Comparison of ENCODE assay signal across 8 mouse cellular contexts in the genomic region with DNA sequence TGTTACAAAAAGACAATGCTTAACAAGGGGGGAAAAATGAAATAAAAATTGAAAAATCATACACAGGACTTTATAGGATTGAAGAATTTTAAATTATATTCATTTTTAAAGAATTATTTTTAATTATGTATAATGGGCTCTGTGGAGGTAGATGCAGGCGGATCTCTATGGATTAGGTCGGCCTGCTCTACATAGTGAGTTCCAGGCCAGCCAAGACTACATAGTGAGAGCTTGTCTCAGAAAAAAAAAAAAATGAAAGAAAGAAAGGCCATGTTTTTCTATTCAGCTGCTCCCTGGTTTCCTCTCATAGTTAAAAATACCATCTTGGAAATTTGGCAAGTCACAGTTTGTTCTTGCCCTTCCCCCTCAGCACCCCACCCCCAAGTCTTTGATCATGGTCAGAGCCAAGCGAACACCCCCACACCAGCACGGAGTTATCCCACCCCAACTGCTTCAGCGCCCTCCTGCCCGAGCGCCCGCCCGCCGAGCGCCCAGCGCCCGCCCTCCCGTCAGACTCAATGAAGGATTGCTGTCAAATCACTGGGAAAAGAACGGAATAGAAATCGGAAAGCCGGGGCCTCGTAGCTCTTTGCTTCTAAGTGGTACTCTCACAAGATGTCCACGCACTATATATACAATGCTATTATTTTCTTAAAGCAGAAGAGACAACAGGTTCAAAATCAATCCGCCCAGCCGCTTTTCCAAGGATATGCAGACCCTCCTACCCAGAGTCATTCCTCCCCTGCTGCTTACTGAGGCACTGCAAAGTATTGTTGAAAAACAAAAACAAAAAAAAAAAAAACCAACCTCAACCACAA. TPM values are rescaled to one million over a fixed set of nuclear protein-coding genes. Genes with fewer than 3 reads are reported as not detected.
A peak's percentile ranks its signal among the peaks of the same experiment; 100 is the strongest.
DNase-seq lines count a peak whose midpoint lies in the region; ATAC-seq and TF ChIP-seq lines count a peak whose summit lies in the region.

No protein-coding gene starts in this region.

- H3K4me2 ChIP-seq in forebrain, embryonic 11.5 days (ENCODE audit: low read depth, low read length, severe bottlenecking), result peak overlapping the region; percentile 43
- peak overlapping the region; percentile 62 for H3K4me2 ChIP-seq in heart, embryonic 16.5 days (ENCODE audit: low read depth, low read length)
- H3K4me2 ChIP-seq in liver, embryonic 16.5 days (ENCODE audit: low read depth, low read length), result peak overlapping the region; percentile 33
- H3K4me2 ChIP-seq in neural tube, embryonic 15.5 days, result peak overlapping the region; percentile 56

- peaks cover 6% of the 10 kb centered on the region; the same call in 1 of the 2 replicates for H3K4me1 ChIP-seq in forebrain, embryonic 11.5 days (replicated peaks; ENCODE audit: control insufficient read depth, insufficient read depth, low read length)
- H3K4me1 ChIP-seq in heart, embryonic 16.5 days (ENCODE audit: control insufficient read depth, insufficient read depth, low read length), result peaks cover 16% of the 10 kb centered on the region
- H3K4me1 ChIP-seq in liver, embryonic 16.5 days (ENCODE audit: control insufficient read depth, low read depth, low read length), result peaks cover 3% of the 10 kb centered on the region; the same call in 1 of the 2 replicates
- peaks cover 28% of the 10 kb centered on the region for H3K4me1 ChIP-seq in neural tube, embryonic 15.5 days

- DNase-seq in brain, embryonic 14.5 days (ENCODE audit: low read depth), result peak; percentile 78
- DNase-seq in forebrain, embryonic 11.5 days (ENCODE audit: low spot score), result peak; percentile 67
- DNase-seq in kidney, postnatal 25 days, result peak; percentile 42 to 62
- DNase-seq in spleen, adult 18-20 months, result no peak

- no peaks in the 10 kb centered on the region for H3K9me3 ChIP-seq in forebrain, embryonic 11.5 days (ENCODE audit: control insufficient read depth, low read length)
- peaks cover 6% of the 10 kb centered on the region; the same call in 1 of the 2 replicates for H3K9me3 ChIP-seq in heart, embryonic 16.5 days (replicated peaks; ENCODE audit: control insufficient read depth, low read length)
- no peaks in the 10 kb centered on the region for H3K9me3 ChIP-seq in liver, embryonic 16.5 days (replicated peaks; ENCODE audit: control insufficient read depth, low read length)
- no peaks in the 10 kb centered on the region for H3K9me3 ChIP-seq in neural tube, embryonic 15.5 days (replicated peaks)

- no peaks in the 10 kb centered on the region for H3K36me3 ChIP-seq in forebrain, embryonic 11.5 days (ENCODE audit: control insufficient read depth, insufficient read depth, low read length)
- H3K36me3 ChIP-seq in heart, embryonic 16.5 days (ENCODE audit: control insufficient read depth, insufficient read depth), result no peaks in the 10 kb centered on the region
- H3K36me3 ChIP-seq in liver, embryonic 16.5 days (ENCODE audit: control insufficient read depth, insufficient read depth), result no peaks in the 10 kb centered on the region
- no peaks in the 10 kb centered on the region for H3K36me3 ChIP-seq in neural tube, embryonic 15.5 days

- no peaks in the 10 kb centered on the region for H3K27me3 ChIP-seq in forebrain, embryonic 11.5 days (ENCODE audit: control insufficient read depth, insufficient read depth, low read length)
- H3K27me3 ChIP-seq in heart, embryonic 16.5 days (ENCODE audit: control insufficient read depth, insufficient read depth, low read length), result no peaks in the 10 kb centered on the region
- no peaks in the 10 kb centered on the region for H3K27me3 ChIP-seq in liver, embryonic 16.5 days (ENCODE audit: control insufficient read depth, insufficient read depth, low read depth, low read length)
- H3K27me3 ChIP-seq in neural tube, embryonic 15.5 days (replicated peaks), result no peaks in the 10 kb centered on the region

- H3K4me3 ChIP-seq in forebrain, embryonic 11.5 days (ENCODE audit: low read depth, low read length), result peak overlapping the region; percentile 11
- H3K4me3 ChIP-seq in heart, embryonic 16.5 days (ENCODE audit: low read length), result peak overlapping the region; percentile 38
- H3K4me3 ChIP-seq in liver, embryonic 16.5 days (ENCODE audit: low read depth, low read length), result 0 out of 2 replicates have a peak overlapping the region, but pooled peaks have one; percentile 25
- peak overlapping the region; percentile 28 for H3K4me3 ChIP-seq in neural tube, embryonic 15.5 days (replicated peaks)

- 4% methylated on average over 21 of the region's 21 CpGs for WGBS in forebrain, embryonic 11.5 days
- 18% methylated on average over 21 of the region's 21 CpGs for WGBS in heart, embryonic 16.5 days
- 26% methylated on average over 21 of the region's 21 CpGs for WGBS in liver, embryonic 16.5 days (ENCODE audit: insufficient replicate concordance)
- WGBS in neural tube, embryonic 15.5 days, result 3% methylated on average over 21 of the region's 21 CpGs

- no peak; the same call in 1 of the 2 replicates for ATAC-seq in forebrain, embryonic 11.5 days (replicated peaks; ENCODE audit: low FRiP score)
- ATAC-seq in heart, embryonic 16.5 days (replicated peaks; ENCODE audit: extremely low read depth, insufficient read depth, low FRiP score), result no peak; the same call in 1 of the 2 replicates
- ATAC-seq in liver, embryonic 16.5 days (ENCODE audit: low read depth), result no peak
- ATAC-seq in neural tube, embryonic 15.5 days (ENCODE audit: low FRiP score), result no peak; the same call in 1 of the 2 replicates
- ATAC-seq in megakaryocyte, adult 5-6 weeks (ENCODE audit: poor library complexity, severe bottlenecking), result no peak

- TF ChIP-seq POLR2A in brain, embryonic 14.5 days (IDR thresholded peaks at IDR 0.05; ENCODE audit: borderline replicate concordance, extremely low read depth, insufficient read depth, insufficient read length, poor library complexity, severe bottlenecking), result no peak

- TF ChIP-seq CTCF in brain, embryonic 14.5 days (IDR thresholded peaks at IDR 0.05; ENCODE audit: borderline replicate concordance, extremely low read depth, insufficient read depth, insufficient read length), result no peak

- peak overlapping the region; percentile 16; the same call in 1 of the 2 replicates for H3K9ac ChIP-seq in forebrain, embryonic 11.5 days (ENCODE audit: low read length)
- peak overlapping the region; percentile 56 for H3K9ac ChIP-seq in heart, embryonic 16.5 days (ENCODE audit: low read length)
- H3K9ac ChIP-seq in liver, embryonic 16.5 days (ENCODE audit: low read depth, low read length), result no peak overlapping the region
- H3K9ac ChIP-seq in neural tube, embryonic 15.5 days (replicated peaks), result no peak overlapping the region

- H3K27ac ChIP-seq in forebrain, embryonic 11.5 days (ENCODE audit: low read depth, low read length), result peak overlapping the region; percentile 48
- H3K27ac ChIP-seq in heart, embryonic 16.5 days (ENCODE audit: low read length), result peak overlapping the region; percentile 12; the same call in 1 of the 2 replicates
- no peak overlapping the region for H3K27ac ChIP-seq in liver, embryonic 16.5 days (ENCODE audit: low read length)
- H3K27ac ChIP-seq in neural tube, embryonic 15.5 days (replicated peaks), result peak overlapping the region; percentile 85

RNA-seq across cellular contexts. Expression of gene Inpp5f, which starts 18.8 kb away (rescaled TPM):
- polyA plus RNA-seq in brain, embryonic 14.5 days (2012; rRNA removed), result 124 and 191 TPM in 2 replicates
- polyA plus RNA-seq in forebrain, embryonic 11.5 days (2014; fragmentation: Nextera tagmentation; extraction: Ambion mirVana), result 97.4 and 98.4 TPM in 2 replicates
- polyA plus RNA-seq in heart, embryonic 16.5 days (2015; fragmentation: Nextera tagmentation; extraction: Ambion mirVana), result 10.0 and 10.3 TPM in 2 replicates
- polyA plus RNA-seq in liver, embryonic 16.5 days (2015; fragmentation: Nextera tagmentation; extraction: Ambion mirVana), result 5.9 and 6.5 TPM in 2 replicates
- polyA plus RNA-seq in neural tube, embryonic 15.5 days (2015; fragmentation: Nextera tagmentation; extraction: Ambion mirVana), result 398 and 441 TPM in 2 replicates
- 36.6 and 44.5 TPM in 2 replicates for total RNA-seq in megakaryocyte, adult 5-6 weeks (2015)
- 37.3 and 38.9 TPM in 2 replicates for total RNA-seq in megakaryocyte, adult 5-6 weeks (2017)

Comparison
In these comparisons a context has a peak if more than half of its experiments do, and no peak if none do; other contexts are left out.
1. DNase-seq: peak in brain, embryonic 14.5 days (single experiment), forebrain, embryonic 11.5 days (single experiment) and kidney, postnatal 25 days (2 of 2); none in spleen, adult 18-20 months (0 of 2).
2. H3K9ac ChIP-seq: peak in forebrain, embryonic 11.5 days (single experiment) and heart, embryonic 16.5 days (single experiment); none in liver, embryonic 16.5 days (single experiment) and neural tube, embryonic 15.5 days (single experiment).
3. Peak in every context shown above with its lines, with median percentiles within 50 percentile points of each other: H3K4me2 ChIP-seq and H3K4me3 ChIP-seq.